Mouse (Mus musculus): Measurements from ENCODE around the gene Vav2.

- TF ChIP-seq POLR2A (IDR thresholded peaks at IDR 0.05; ENCODE audit: insufficient read depth, low read depth, low read length) (no peak), EP300 (IDR thresholded peaks at IDR 0.05; ENCODE audit: insufficient read depth, low read depth, low read length) (no peak), CTCF (IDR thresholded peaks at IDR 0.05) (no peak)
Observed at GRCm38 (mm10) chr2:27314269-27314668, 112.6 kb downstream of the Vav2 start.
